Mouse (Mus musculus) embryonic facial prominence, embryonic 14.5 days (tissue): ENCODE results near the gene Gm732. TPM values are rescaled to one million over a fixed set of nuclear protein-coding genes. Genes with fewer than 3 reads are reported as not detected.

ENCODE experiments used
- ATAC-seq: fragments of 200-750 bp; cut with Nextera tagmentation; 2 replicates; pipeline ENCODE4 v1.8.0; 2017; ENCODE audit warnings: low read depth, moderate number of reproducible peaks, moderate TSS enrichment
- DNase-seq: peaks from one replicate; pipeline ENCODE4 v3.0.0-alpha.2; 2015; ENCODE audit warnings: low spot score
- H3K27ac ChIP-seq: fragments of 300-500 bp; sonication (generic); replicated peaks from 2 replicates; pipeline ENCODE4 v1.5.1; 2014; ENCODE audit warnings: low read depth, mild to moderate bottlenecking, low read length, moderate library complexity
- H3K27me3 ChIP-seq: fragments of 300-500 bp; sonication (generic); replicated peaks from 2 replicates; pipeline ENCODE4 v1.6.1; 2014; ENCODE audit warnings: low read length; ENCODE audit not compliant: control insufficient read depth, insufficient read depth
- H3K36me3 ChIP-seq: fragments of 300-500 bp; sonication (generic); 2 replicates; pipeline ENCODE4 v1.6.1; 2014; ENCODE audit warnings: low read length, mixed read lengths; ENCODE audit not compliant: control insufficient read depth, insufficient read depth
- H3K4me1 ChIP-seq: fragments of 300-500 bp; sonication (generic); 2 replicates; pipeline ENCODE4 v1.6.1; 2014; ENCODE audit warnings: antibody characterized with exemption, low read length; ENCODE audit not compliant: control insufficient read depth, insufficient read depth
- H3K4me2 ChIP-seq: fragments of 300-500 bp; sonication (generic); 2 replicates; pipeline ENCODE4 v1.6.1; 2014; ENCODE audit warnings: low read depth, mild to moderate bottlenecking, low read length, moderate library complexity, mixed read lengths
- H3K4me3 ChIP-seq: fragments of 300-500 bp; sonication (generic); 2 replicates; pipeline ENCODE4 v1.5.1; 2014; ENCODE audit warnings: low read depth, mild to moderate bottlenecking, low read length
- H3K9ac ChIP-seq: fragments of 300-500 bp; sonication (generic); 2 replicates; pipeline ENCODE4 v1.6.1; 2014; ENCODE audit warnings: low read depth, mild to moderate bottlenecking, low read length, moderate library complexity, mixed read lengths
- H3K9me3 ChIP-seq: fragments of 300-500 bp; sonication (generic); 2 replicates; pipeline ENCODE4 v1.6.1; 2016; ENCODE audit warnings: low read length; ENCODE audit not compliant: control insufficient read depth
- WGBS: fragments of 180-500 bp; shearing (Covaris S2); extraction: QIAGEN DNeasy Blood & Tissue Kit; methylation state at CpG from one replicate; pipeline ENCODE4 v1.1.7; 2014; 5-methylcytosine and 5-hydroxymethylcytosine counted together
- polyA plus RNA-seq: library from polyadenylated mRNA; unstranded; fragments of >200 nt; fragmentation: Nextera tagmentation; extraction: Ambion mirVana; gene quantifications from 2 replicates; pipeline ENCODE4 v1.2.1, GENCODE M21; 2014

Gm732 gene
- not detected in 2 replicates for polyA plus RNA-seq

DNA sequence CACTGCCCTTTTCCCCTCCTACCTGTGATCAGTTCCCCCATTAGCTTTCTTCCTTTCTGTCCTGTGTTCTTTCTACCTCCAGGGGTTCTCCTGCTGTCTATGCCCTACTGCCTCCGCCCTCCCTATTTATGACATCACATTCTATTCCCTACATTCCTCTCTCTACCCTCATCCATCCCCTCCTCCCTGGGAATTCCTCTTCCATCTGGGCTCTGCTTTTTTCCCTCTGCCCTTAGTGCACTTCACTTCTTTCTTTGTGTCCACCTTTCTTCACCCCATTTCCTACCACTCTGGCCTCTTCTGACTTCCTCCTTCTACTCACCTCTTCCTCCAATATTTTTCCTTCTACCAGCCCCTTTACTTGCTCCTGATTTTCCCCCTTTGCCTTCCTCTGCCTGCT, at the start of gene Gm732:
Gene Gm732 (minus strand): TSS at position 101 of the 400 bp plus-strand sequence.
- H3K4me3 ChIP-seq = no peak within 1 kb of the TSS
- H3K36me3 ChIP-seq = no peaks in the 10 kb centered on the region
- ATAC-seq (no peak), DNase-seq (no peak)
- WGBS = 80% methylated on average over 1 of the region's 1 CpGs
- no peak within 1 kb of the TSS for H3K9ac ChIP-seq
- no peak within 1 kb of the TSS for H3K4me2 ChIP-seq
- H3K4me1 ChIP-seq = no peaks in the 10 kb centered on the region
- H3K27ac ChIP-seq = no peak within 1 kb of the TSS
- H3K27me3 ChIP-seq = no peaks in the 10 kb centered on the region
- H3K9me3 ChIP-seq = no peaks in the 10 kb centered on the region

Other genes starting within 250 kb of the Gm732 start
- not detected in 2 replicates for gene Tent5d, start 155.9 kb downstream of the Gm732 start, polyA plus RNA-seq
- gene 2610002M06Rik, start 132.1 kb downstream of the Gm732 start, polyA plus RNA-seq = 13.2 and 14.1 TPM in 2 replicates